Mouse (Mus musculus) heart, postnatal 10 days (tissue): Measurements from ENCODE around the gene Gm28845. TPM values are rescaled to one million over a fixed set of nuclear protein-coding genes. Genes with fewer than 3 reads are reported as not detected.

Experiments used
- DNase-seq, 2 experiments: peaks; one replicate each; pipeline ENCODE4 v3.0.0; 2021
- intact Hi-C: fragments of 180-260 bp; cut with DNase I; formaldehyde crosslinking; loops from one replicate; pipeline ENCODE4 v1.15.1; 2025
- total RNA-seq, 2 experiments: library from RNA; stranded (reverse); gene quantifications; 2 replicates each; pipeline ENCODE4 v1.2.3; 2021

Gene Gm28845
- not detected for total RNA-seq

DNA sequence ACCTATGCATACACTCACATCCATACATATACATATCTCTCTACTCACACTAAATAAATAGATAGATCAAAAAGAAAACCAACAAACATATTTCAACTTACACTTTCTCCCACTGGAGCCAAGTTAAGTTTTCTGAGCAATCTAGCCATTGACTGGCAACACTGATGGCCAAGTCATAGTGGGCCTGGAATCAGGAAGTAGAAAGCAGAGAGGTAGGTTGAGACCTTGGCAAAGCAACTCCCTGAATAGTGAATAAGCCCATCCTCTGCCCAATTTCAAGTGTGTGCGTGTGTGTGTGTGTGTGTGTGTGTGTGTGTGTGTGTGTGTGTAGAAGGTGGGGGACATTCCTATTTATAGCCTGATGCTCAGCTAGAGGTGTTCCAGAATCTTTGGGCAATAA, at the start of gene Gm28845:
TSS of gene Gm28845 (minus strand) at position 121 of the 400 bp plus-strand sequence.
- no peak for DNase-seq
- intact Hi-C loops, result no loop called here

GRCm38 (mm10) chr1:65167496-65167895, 48.1 kb upstream of the Gm28845 start:
- intact Hi-C loops, result no loop called here
- DNase-seq, result no peak

GRCm38 (mm10) chr1:65162210-65162609, 42.9 kb upstream of the Gm28845 start:
- DNase-seq, result no peak
- intact Hi-C loops, result no loop called here

GRCm38 (mm10) chr1:65156111-65156510, 36.8 kb upstream of the Gm28845 start:
- DNase-seq, result no peak
- intact Hi-C loops, result no loop called here

GRCm38 (mm10) chr1:65154814-65155213, 35.5 kb upstream of the Gm28845 start:
- intact Hi-C loops, result no loop called here
- DNase-seq, result no peak

DNA sequence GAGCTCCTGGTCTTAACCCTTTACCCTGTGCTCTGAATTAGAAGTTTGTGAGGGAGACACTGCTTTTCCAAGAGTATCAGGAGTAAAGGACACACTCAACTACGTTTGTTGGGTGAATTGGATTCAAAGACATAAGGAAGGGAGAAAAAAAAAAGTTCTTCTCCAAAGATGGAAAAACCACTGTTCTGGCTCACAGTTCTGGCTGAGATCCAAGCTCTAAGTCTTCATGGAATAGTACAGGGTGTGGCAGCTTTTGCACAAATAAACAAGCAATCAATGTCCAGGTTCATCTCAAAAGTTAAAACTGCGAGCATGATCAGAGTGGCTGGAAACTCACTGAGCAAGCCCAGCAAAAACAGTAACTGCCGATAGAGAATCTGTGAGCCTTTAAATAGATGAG, 28.6 kb upstream of the Gm28845 start:
- intact Hi-C loops, result no loop called here
- DNase-seq, result no peak

DNA sequence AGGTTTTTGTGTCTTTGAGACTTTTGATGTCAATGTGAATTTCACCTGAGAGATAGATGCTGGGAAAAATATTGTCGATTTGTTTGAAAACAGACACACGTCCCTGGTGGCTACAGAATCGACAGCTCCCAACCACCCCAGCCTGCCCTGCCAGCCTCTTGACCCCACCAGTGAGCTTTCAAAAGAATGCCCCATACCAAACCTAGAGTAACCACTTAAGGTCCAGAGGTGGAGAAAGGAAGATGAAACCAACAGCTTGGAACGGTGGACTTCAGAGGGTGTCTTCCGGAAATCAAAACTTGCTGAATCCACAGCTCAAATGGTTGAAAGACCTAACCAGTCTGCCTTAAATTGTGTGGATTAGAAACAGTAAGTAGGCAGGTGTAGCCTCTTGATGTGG, 28.0 kb upstream of the Gm28845 start:
- intact Hi-C loops, result no loop called here
- no peak for DNase-seq

GRCm38 (mm10) chr1:65146601-65147000, 27.2 kb upstream of the Gm28845 start:
- intact Hi-C loops, result no loop called here
- no peak for DNase-seq

- intact Hi-C loops, result no loop called here
- DNase-seq, result no peak
These were observed 25.4 kb upstream of the Gm28845 start for GRCm38 (mm10) chr1:65144783-65145182.

DNA sequence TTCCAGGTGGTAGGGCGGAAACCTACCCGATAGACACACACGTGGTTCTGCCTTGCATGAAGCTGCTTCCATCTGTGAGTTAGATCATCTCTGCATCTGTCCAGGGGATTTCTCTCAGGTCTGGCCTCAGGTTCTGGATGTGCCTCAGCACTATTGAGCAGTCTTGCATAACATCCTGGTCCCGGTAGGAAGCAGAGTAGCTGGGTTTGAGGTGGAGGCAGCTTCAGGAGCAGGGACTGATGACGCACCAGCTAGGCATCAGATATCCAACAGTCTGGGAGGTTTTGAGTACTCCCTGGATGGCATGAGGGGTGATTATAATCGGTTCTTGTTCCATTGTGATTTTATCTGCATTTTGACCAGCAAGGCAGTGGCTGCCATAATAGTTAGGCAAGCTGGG, 18.2 kb upstream of the Gm28845 start:
- DNase-seq, result no peak
- intact Hi-C loops, result no loop called here

GRCm38 (mm10) chr1:65132833-65133232, 13.5 kb upstream of the Gm28845 start:
- no peak for DNase-seq
- intact Hi-C loops, result no loop called here

DNA sequence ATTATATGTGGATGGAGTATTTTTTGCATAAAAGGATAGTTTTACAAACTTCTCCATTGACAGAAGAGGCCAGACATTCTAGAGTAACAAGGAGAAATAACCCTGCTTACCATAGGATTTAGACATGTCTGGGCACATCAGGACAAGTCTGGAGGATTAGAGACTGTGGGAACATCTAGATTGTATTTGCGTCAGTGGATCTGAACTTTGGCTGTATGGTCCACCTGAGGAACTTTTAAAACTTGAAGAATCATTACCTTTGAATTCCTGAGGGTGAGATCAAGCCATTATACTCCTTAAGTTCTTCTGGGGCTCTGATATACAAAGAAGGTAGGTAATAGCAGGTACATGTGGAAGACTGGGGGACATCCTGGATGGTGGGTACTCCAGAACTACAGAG, 12.3 kb upstream of the Gm28845 start:
- intact Hi-C loops, result no loop called here
- no peak for DNase-seq

- no peak for DNase-seq
- intact Hi-C loops, result no loop called here
These were observed 10.9 kb upstream of the Gm28845 start for GRCm38 (mm10) chr1:65130226-65130625.

DNA sequence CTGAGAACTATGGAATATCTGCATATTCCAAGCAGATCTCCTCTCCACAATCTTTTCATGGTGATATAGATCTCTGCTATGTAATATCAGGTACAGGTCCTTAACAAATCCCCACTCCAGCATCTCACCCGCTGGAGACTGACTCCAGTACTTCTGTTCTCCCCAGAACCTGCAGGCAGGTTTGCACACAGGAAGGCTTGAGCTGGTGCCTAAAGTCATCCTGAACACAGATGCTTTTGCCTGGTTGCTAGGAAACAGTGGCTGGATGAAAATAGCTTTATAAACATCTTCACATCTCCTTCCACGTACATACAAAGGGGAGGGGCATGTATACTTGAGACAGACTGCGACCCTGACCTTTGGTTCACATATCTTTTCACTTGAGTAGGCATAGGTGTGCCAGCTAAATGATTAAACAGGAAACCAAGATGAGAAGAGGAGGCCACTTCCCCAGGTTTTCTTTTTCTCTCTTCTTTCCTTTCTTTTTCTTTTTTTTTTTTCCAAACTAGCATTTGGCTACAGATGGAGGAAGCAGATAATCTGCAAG, 10.3 kb upstream of the Gm28845 start:
- intact Hi-C loops, result no loop called here
- DNase-seq, result no peak

- intact Hi-C loops, result no loop called here
- DNase-seq, result no peak
These were observed 3.4 kb upstream of the Gm28845 start, which contains the start of gene D630023F18Rik for GRCm38 (mm10) chr1:65122574-65123372. D630023F18Rik (minus strand) TSS chr1:65123214.

- no peak for DNase-seq
- intact Hi-C loops, result no loop called here
These were observed 1.0 kb downstream of the Gm28845 start for GRCm38 (mm10) chr1:65118150-65118913.

- no peak for DNase-seq
- intact Hi-C loops, result no loop called here
These were observed 5.7 kb downstream of the Gm28845 start for GRCm38 (mm10) chr1:65113536-65114172.

DNA sequence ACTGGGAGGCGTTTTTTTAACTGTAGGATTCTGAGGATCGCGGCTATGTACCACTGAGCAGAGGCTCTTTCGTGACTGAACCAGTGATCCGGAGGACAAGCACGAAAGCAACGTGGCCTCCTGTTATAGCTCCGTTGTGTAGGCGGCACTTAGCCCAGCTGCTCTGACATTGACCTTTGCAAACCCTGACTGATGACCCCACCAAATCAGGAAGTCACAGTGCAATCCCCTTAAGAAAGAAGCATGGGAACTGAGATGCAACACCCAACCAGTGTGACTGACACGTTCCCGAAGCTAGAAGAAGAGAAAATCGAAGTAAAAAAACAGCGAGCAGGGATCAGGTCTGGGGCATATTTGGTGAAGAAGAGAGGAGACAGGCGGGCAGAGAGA, 6.6 kb downstream of the Gm28845 start:
- DNase-seq, result peak; percentile 10 to 31
- intact Hi-C loops, result loop anchor here (1.0 kb wide), 1 partner anchor 67 kb away; no protein-coding TSS in a partner anchor

DNA sequence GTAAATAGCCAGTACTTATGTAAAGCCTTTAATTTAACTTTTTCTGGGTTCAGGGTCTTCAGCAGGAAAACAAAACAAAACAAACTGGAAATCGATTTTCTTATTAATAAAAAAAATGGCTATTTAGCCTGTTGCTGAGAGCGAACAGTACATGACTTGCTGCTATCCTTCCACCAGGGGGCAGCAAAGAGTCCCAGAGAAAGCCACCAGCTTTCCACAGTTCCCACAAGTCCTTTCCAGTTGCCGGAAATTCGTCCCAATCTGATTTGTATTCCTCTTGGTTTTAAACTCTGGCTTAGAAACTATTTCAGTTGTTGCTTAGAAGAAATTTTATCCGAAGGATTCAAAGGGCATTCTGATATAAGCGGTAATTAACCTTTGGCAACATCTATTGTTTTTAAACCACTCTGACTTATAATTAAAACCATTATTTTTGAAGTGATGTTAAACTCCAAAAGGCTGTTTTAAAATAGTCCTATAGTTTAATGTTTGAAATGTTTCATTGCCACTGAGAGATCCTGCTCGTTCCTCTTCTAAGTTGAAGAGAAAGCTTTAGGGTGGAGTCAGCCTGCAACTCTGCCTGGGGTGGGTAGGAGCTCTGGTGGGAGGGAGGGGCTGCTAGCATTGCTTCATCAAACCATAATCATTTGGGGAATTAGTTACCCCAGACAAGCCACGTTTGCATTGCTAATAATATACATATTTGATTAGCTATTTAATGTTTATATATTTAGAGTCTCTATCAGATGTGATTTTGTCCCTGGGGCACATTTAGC, 7.1 kb downstream of the Gm28845 start:
- intact Hi-C loops, result loop anchor here (1.0 kb wide), 1 partner anchor 68 kb away; no protein-coding TSS in a partner anchor
- peak; percentile 77 to 88 for DNase-seq

DNA sequence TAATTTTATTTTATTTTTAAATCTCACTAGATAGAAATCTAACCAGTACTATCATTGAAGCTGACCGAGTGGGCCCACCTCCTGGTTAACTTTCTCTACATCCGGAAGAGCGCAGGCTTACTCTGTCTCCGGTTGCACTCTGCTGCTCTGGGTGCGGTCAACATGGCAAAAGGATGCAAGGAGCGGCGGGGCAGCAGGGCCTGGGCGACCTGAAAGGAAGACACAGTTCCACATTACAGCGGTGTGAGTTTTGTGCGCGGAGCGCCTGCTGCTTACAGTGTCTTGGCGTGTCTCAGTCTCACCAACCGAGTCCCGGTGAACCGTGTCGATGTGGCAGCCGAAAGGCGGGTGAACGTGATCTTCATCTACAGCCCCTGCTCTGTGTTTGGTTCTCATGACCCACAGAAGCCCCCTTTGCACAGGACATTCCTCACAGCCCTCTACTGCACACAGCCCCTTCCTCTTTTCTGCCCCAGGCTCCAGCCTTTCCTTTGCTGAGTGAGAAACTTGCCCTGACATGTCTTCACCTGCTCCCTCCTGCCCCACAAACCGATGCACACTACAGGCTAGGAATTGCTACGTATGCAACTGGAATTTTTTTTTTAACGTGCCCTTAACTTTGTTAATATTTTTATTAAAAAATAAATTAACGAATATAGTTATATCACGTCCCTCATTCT, 9.5 kb downstream of the Gm28845 start:
- no peak for DNase-seq
- intact Hi-C loops, result no loop called here
